Mouse (Mus musculus): ENCODE results near the gene Olfr619. TPM values are rescaled to one million over a fixed set of nuclear protein-coding genes. Genes with fewer than 3 reads are reported as not detected.

Olfr619 gene
- polyA plus RNA-seq, 1 experiment from 2014 or later: not detected

Small RNA genes lying within 50 kb of the gene (microRNA-seq; reads per million reads assigned to microRNA genes)
- gene Gm26506: not detected

Other genes starting within 250 kb of the Olfr619 start
- not detected in 2 replicates for gene Olfr601, start 237.9 kb upstream of the Olfr619 start, polyA plus RNA-seq (2015; fragmentation: Nextera tagmentation; extraction: Ambion mirVana)
- not detected in 2 replicates for gene Olfr603, start 214.4 kb upstream of the Olfr619 start, polyA plus RNA-seq (2015; fragmentation: Nextera tagmentation; extraction: Ambion mirVana)
- not detected in 2 replicates for gene Usp17lc, start 185.5 kb upstream of the Olfr619 start, polyA plus RNA-seq (2015; fragmentation: Nextera tagmentation; extraction: Ambion mirVana)
- not detected in 2 replicates for gene Olfr605, start 155.1 kb upstream of the Olfr619 start, polyA plus RNA-seq (2015; fragmentation: Nextera tagmentation; extraction: Ambion mirVana)
- gene Olfr606, start 151.5 kb upstream of the Olfr619 start, polyA plus RNA-seq (2015; fragmentation: Nextera tagmentation; extraction: Ambion mirVana): not detected in 2 replicates
- gene Olfr607, start 136.4 kb upstream of the Olfr619 start, polyA plus RNA-seq (2015; fragmentation: Nextera tagmentation; extraction: Ambion mirVana): not detected in 2 replicates
- gene Olfr608, start 130.7 kb upstream of the Olfr619 start, polyA plus RNA-seq (2015; fragmentation: Nextera tagmentation; extraction: Ambion mirVana): not detected in 2 replicates
- gene Olfr609, start 102.5 kb upstream of the Olfr619 start, polyA plus RNA-seq (2015; fragmentation: Nextera tagmentation; extraction: Ambion mirVana): not detected in 2 replicates
- gene Olfr610, start 88.5 kb upstream of the Olfr619 start, polyA plus RNA-seq (2015; fragmentation: Nextera tagmentation; extraction: Ambion mirVana): not detected in 2 replicates
- gene Olfr611, start 79.7 kb upstream of the Olfr619 start, polyA plus RNA-seq (2015; fragmentation: Nextera tagmentation; extraction: Ambion mirVana): not detected in 2 replicates
- gene Olfr612, start 57.9 kb upstream of the Olfr619 start, polyA plus RNA-seq (2015; fragmentation: Nextera tagmentation; extraction: Ambion mirVana): not detected in 2 replicates
- gene Olfr613, start 52.5 kb upstream of the Olfr619 start, polyA plus RNA-seq (2015; fragmentation: Nextera tagmentation; extraction: Ambion mirVana): not detected in 2 replicates
- gene Olfr615, start 44.5 kb upstream of the Olfr619 start, polyA plus RNA-seq (2015; fragmentation: Nextera tagmentation; extraction: Ambion mirVana): not detected in 2 replicates
- not detected in 2 replicates for gene Olfr616, start 31.4 kb upstream of the Olfr619 start, polyA plus RNA-seq (2015; fragmentation: Nextera tagmentation; extraction: Ambion mirVana)
- not detected in 2 replicates for gene Olfr617, start 27.5 kb upstream of the Olfr619 start, polyA plus RNA-seq (2015; fragmentation: Nextera tagmentation; extraction: Ambion mirVana)
- gene Olfr618, start 10.5 kb upstream of the Olfr619 start, polyA plus RNA-seq (2015; fragmentation: Nextera tagmentation; extraction: Ambion mirVana): not detected in 2 replicates
- not detected in 2 replicates for gene Olfr620, start 12.0 kb downstream of the Olfr619 start, polyA plus RNA-seq (2015; fragmentation: Nextera tagmentation; extraction: Ambion mirVana)
- gene Olfr622, start 42.1 kb downstream of the Olfr619 start, polyA plus RNA-seq (2015; fragmentation: Nextera tagmentation; extraction: Ambion mirVana): not detected in 2 replicates
- gene Olfr623, start 63.1 kb downstream of the Olfr619 start, polyA plus RNA-seq (2015; fragmentation: Nextera tagmentation; extraction: Ambion mirVana): not detected in 2 replicates
- gene Olfr624, start 70.6 kb downstream of the Olfr619 start, polyA plus RNA-seq (2015; fragmentation: Nextera tagmentation; extraction: Ambion mirVana): 0.05 TPM in 1 of 2 replicates, not detected in the other
- not detected in 2 replicates for gene Olfr625-ps1, start 82.1 kb downstream of the Olfr619 start, polyA plus RNA-seq (2015; fragmentation: Nextera tagmentation; extraction: Ambion mirVana)
- gene Olfr243, start 114.1 kb downstream of the Olfr619 start, polyA plus RNA-seq (2015; fragmentation: Nextera tagmentation; extraction: Ambion mirVana): not detected in 2 replicates
- not detected in 2 replicates for gene Olfr628, start 129.8 kb downstream of the Olfr619 start, polyA plus RNA-seq (2015; fragmentation: Nextera tagmentation; extraction: Ambion mirVana)
- gene Olfr629, start 144.4 kb downstream of the Olfr619 start, polyA plus RNA-seq (2015; fragmentation: Nextera tagmentation; extraction: Ambion mirVana): not detected in 2 replicates
- not detected in 2 replicates for gene Olfr630, start 156.8 kb downstream of the Olfr619 start, polyA plus RNA-seq (2015; fragmentation: Nextera tagmentation; extraction: Ambion mirVana)
- gene Olfr69, start 171.0 kb downstream of the Olfr619 start, polyA plus RNA-seq (2015; fragmentation: Nextera tagmentation; extraction: Ambion mirVana): not detected in 2 replicates
- gene Olfr68, start 179.1 kb downstream of the Olfr619 start, polyA plus RNA-seq (2015; fragmentation: Nextera tagmentation; extraction: Ambion mirVana): not detected in 2 replicates
- not detected in 2 replicates for gene Olfr67, start 191.2 kb downstream of the Olfr619 start, polyA plus RNA-seq (2015; fragmentation: Nextera tagmentation; extraction: Ambion mirVana)
- gene Hbb-bt, start 213.4 kb downstream of the Olfr619 start, polyA plus RNA-seq (2015; fragmentation: Nextera tagmentation; extraction: Ambion mirVana): 4,593 and 5,475 TPM in 2 replicates
- gene Hbb-bs, start 227.5 kb downstream of the Olfr619 start, polyA plus RNA-seq (2015; fragmentation: Nextera tagmentation; extraction: Ambion mirVana): 15,216 and 18,375 TPM in 2 replicates
- not detected in 2 replicates for gene Hbb-bh2, start 239.9 kb downstream of the Olfr619 start, polyA plus RNA-seq (2015; fragmentation: Nextera tagmentation; extraction: Ambion mirVana)
- gene Hbb-bh1, start 242.6 kb downstream of the Olfr619 start, polyA plus RNA-seq (2015; fragmentation: Nextera tagmentation; extraction: Ambion mirVana): 2.2 and 2.4 TPM in 2 replicates